Mouse (Mus musculus) liver, embryonic 11.5 days (tissue): ENCODE results near the gene Csnk1d. TPM values are rescaled to one million over a fixed set of nuclear protein-coding genes. Genes with fewer than 3 reads are reported as not detected.

Experiments used
- ATAC-seq: fragments of 200-750 bp; cut with Nextera tagmentation; replicated peaks from 2 replicates; pipeline ENCODE4 v1.8.0; 2017; ENCODE audit warnings: moderate number of reproducible peaks, mild to moderate bottlenecking, moderate TSS enrichment, moderate library complexity; ENCODE audit not compliant: low FRiP score
- DNase-seq: peaks from one replicate; pipeline ENCODE4 v3.0.0-alpha.2; 2017; ENCODE audit warnings: low spot score
- H3K27ac ChIP-seq: fragments of 300-500 bp; sonication (generic); 2 replicates; pipeline ENCODE4 v1.5.1; 2014; ENCODE audit warnings: mild to moderate bottlenecking, low read depth, low read length, control low read depth
- H3K27me3 ChIP-seq: fragments of 300-500 bp; sonication (generic); replicated peaks from 2 replicates; pipeline ENCODE4 v1.6.1; 2014; ENCODE audit warnings: low read length, mixed read lengths; ENCODE audit not compliant: control insufficient read depth, insufficient read depth
- H3K36me3 ChIP-seq: fragments of 300-500 bp; sonication (generic); 2 replicates; pipeline ENCODE4 v1.6.1; 2014; ENCODE audit warnings: mild to moderate bottlenecking, low read length, moderate library complexity, mixed read lengths; ENCODE audit not compliant: control insufficient read depth, insufficient read depth
- H3K4me1 ChIP-seq: fragments of 300-500 bp; sonication (generic); replicated peaks from 2 replicates; pipeline ENCODE4 v1.6.1; 2014; ENCODE audit warnings: low read length, mixed read lengths; ENCODE audit not compliant: control insufficient read depth, insufficient read depth
- H3K4me2 ChIP-seq: fragments of 300-500 bp; sonication (generic); 2 replicates; pipeline ENCODE4 v1.6.1; 2014; ENCODE audit warnings: mild to moderate bottlenecking, control low read depth, moderate library complexity
- H3K4me3 ChIP-seq: fragments of 300-500 bp; sonication (generic); 2 replicates; pipeline ENCODE4 v1.5.1; 2014; ENCODE audit warnings: low read depth, low read length, control low read depth
- H3K9ac ChIP-seq: fragments of 300-500 bp; sonication (generic); 2 replicates; pipeline ENCODE4 v1.6.1; 2014; ENCODE audit warnings: low read depth, low read length, control low read depth
- H3K9me3 ChIP-seq: fragments of 300-500 bp; sonication (generic); 2 replicates; pipeline ENCODE4 v1.6.1; 2016; ENCODE audit warnings: low read length, inconsistent platforms, mixed read lengths; ENCODE audit not compliant: control insufficient read depth
- WGBS: fragments of 180-500 bp; shearing (Covaris S2); extraction: QIAGEN DNeasy Blood & Tissue Kit; methylation state at CpG from one replicate; pipeline ENCODE4 v1.1.7; 2014; 5-methylcytosine and 5-hydroxymethylcytosine counted together
- polyA plus RNA-seq: library from polyadenylated mRNA; unstranded; fragments of >200 nt; fragmentation: Nextera tagmentation; extraction: Ambion mirVana; gene quantifications from 2 replicates; pipeline ENCODE4 v1.2.1, GENCODE M21; 2014

The Csnk1d gene
- polyA plus RNA-seq, 1 experiment from 2014 or later: 62.2 TPM

- DNase-seq (no peak), ATAC-seq (no peak)
- H3K4me3 ChIP-seq: no peak overlapping the region
- H3K4me1 ChIP-seq: peaks cover 41% of the 10 kb centered on the region
- WGBS: 93% methylated on average over 4 of the region's 4 CpGs
- H3K9me3 ChIP-seq: no peaks in the 10 kb centered on the region
- no peak overlapping the region for H3K9ac ChIP-seq
- H3K27me3 ChIP-seq: no peaks in the 10 kb centered on the region
- H3K36me3 ChIP-seq: peaks cover 44% of the 10 kb centered on the region
- 0 out of 2 replicates have a peak overlapping the region, but pooled peaks have one; percentile 11 for H3K27ac ChIP-seq
- no peak overlapping the region for H3K4me2 ChIP-seq
These were observed 9.5 kb downstream of the Csnk1d start for GRCm38 (mm10) chr11:120981661-120982060.

GRCm38 (mm10) chr11:120980427-120981035 lies 10.6 kb downstream of the Csnk1d start:
- H3K4me3 ChIP-seq: peak overlapping the region; percentile 21; the same call in 1 of the 2 replicates
- H3K27me3 ChIP-seq: no peaks in the 10 kb centered on the region
- H3K27ac ChIP-seq: peak overlapping the region; percentile 87
- peak overlapping the region; percentile 58 for H3K4me2 ChIP-seq
- ATAC-seq (peak; percentile 91), DNase-seq (no peak)
- H3K4me1 ChIP-seq: peaks cover 35% of the 10 kb centered on the region
- no peaks in the 10 kb centered on the region for H3K9me3 ChIP-seq
- 51% methylated on average over 9 of the region's 9 CpGs for WGBS
- peaks cover 42% of the 10 kb centered on the region for H3K36me3 ChIP-seq
- peak overlapping the region; percentile 31 for H3K9ac ChIP-seq

GRCm38 (mm10) chr11:120979711-120980426 lies 11.3 kb downstream of the Csnk1d start:
- Histone ChIP-seq H3K4me1 (peaks cover 33% of the 10 kb centered on the region), H3K36me3 (peaks cover 47% of the 10 kb centered on the region), H3K4me2 (peak overlapping the region; percentile 58), H3K27ac (peak overlapping the region; percentile 87), H3K9me3 (no peaks in the 10 kb centered on the region), H3K27me3 (no peaks in the 10 kb centered on the region), H3K9ac (peak overlapping the region; percentile 31), H3K4me3 (peak overlapping the region; percentile 21)
- ATAC-seq (peak; percentile 61), DNase-seq (no peak)
- 55% methylated on average over 8 of the region's 8 CpGs for WGBS

DNA sequence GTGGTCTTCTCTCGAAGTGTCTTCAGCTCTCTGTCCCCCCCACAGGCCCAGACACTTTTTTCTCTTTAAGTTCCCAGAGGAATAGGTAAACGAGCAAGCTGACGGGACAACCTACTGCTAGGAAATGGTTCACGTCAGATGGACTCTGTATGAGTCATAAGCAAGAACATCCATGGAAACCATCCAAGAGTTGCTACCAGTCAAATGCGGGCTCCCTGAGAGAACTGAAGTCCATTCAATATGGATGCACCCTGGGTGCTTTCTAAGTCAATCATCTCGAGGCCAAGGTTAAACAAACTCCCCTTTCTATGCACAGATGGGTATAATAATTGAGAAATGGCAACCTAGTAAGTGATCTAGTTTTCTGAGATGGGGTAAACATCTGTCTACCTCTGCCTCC lies 17.8 kb downstream of the Csnk1d start:
- Histone ChIP-seq H3K36me3 (peaks cover 76% of the 10 kb centered on the region), H3K27me3 (no peaks in the 10 kb centered on the region), H3K4me1 (no peaks in the 10 kb centered on the region), H3K4me3 (no peak overlapping the region), H3K9ac (no peak overlapping the region), H3K27ac (no peak overlapping the region), H3K4me2 (no peak overlapping the region), H3K9me3 (no peaks in the 10 kb centered on the region)
- WGBS: 88% methylated on average over 6 of the region's 6 CpGs
- DNase-seq (no peak), ATAC-seq (no peak)

GRCm38 (mm10) chr11:120971237-120971636 lies 19.9 kb downstream of the Csnk1d start:
- H3K4me2 ChIP-seq: no peak overlapping the region
- no peaks in the 10 kb centered on the region for H3K4me1 ChIP-seq
- WGBS: 90% methylated on average over 5 of the region's 5 CpGs
- H3K36me3 ChIP-seq: peaks cover 82% of the 10 kb centered on the region
- no peak overlapping the region for H3K27ac ChIP-seq
- no peaks in the 10 kb centered on the region for H3K27me3 ChIP-seq
- no peak overlapping the region for H3K9ac ChIP-seq
- H3K4me3 ChIP-seq: no peak overlapping the region
- no peaks in the 10 kb centered on the region for H3K9me3 ChIP-seq
- DNase-seq (no peak), ATAC-seq (no peak)

GRCm38 (mm10) chr11:120969742-120970141 lies 21.4 kb downstream of the Csnk1d start:
- Histone ChIP-seq H3K27ac (no peak overlapping the region), H3K9ac (no peak overlapping the region), H3K9me3 (no peaks in the 10 kb centered on the region), H3K27me3 (no peaks in the 10 kb centered on the region), H3K4me2 (no peak overlapping the region), H3K36me3 (peaks cover 86% of the 10 kb centered on the region), H3K4me1 (no peaks in the 10 kb centered on the region), H3K4me3 (no peak overlapping the region)
- no peak for DNase-seq
- no peak for ATAC-seq
- WGBS: 93% methylated on average over 5 of the region's 5 CpGs

GRCm38 (mm10) chr11:120965587-120965986 lies 25.5 kb downstream of the Csnk1d start:
- Histone ChIP-seq H3K9me3 (no peaks in the 10 kb centered on the region), H3K4me1 (no peaks in the 10 kb centered on the region), H3K36me3 (peaks cover 76% of the 10 kb centered on the region), H3K27me3 (no peaks in the 10 kb centered on the region), H3K27ac (no peak overlapping the region), H3K4me3 (no peak overlapping the region), H3K4me2 (no peak overlapping the region), H3K9ac (no peak overlapping the region)
- DNase-seq (no peak), ATAC-seq (no peak)
- WGBS: 86% methylated on average over 4 of the region's 4 CpGs

DNA sequence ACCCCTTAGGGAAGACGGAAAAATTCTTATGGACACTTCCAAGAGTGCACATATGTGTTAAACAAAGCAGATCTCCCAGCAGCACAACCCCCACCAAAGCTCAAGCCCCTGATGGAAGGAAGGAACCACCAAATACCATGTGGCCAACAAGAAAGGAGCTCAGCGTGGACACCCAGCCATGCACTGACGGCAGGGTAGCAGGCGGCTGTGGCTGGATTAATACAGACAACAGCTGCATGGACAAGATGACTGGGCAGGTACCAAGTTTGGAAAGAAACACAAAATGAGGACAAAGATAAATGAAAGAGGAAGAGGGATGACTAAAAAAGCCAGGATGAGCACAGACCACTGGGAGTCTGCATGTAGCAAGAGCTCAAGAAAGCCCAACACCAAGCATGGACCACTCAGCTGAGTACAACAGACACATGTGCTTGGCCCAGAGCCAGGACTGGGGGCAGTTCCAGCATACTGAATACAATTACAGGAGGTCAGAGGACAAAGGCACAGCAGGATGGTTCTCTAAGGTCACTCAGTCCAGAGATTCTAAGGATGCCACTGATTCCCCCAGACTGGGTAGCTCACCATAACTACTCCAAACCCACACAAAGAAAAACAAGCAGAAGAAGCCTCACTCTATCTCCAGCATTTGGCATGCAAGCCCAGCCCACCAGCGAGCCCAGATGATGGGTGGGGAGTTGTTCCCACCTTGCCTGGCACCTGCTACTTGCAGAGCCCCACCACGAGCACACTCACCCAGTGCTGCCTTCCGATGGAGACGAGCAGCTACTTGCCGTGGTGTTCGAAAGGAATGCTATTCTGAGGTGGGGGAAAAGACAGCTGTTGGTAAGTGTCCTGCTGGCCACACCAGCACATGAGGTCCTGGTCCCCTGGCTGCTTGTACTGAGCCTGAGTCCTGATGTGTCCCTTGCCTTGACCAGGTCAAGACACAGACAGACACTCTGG lies 26.7 kb downstream of the Csnk1d start:
- Histone ChIP-seq H3K4me3 (no peak overlapping the region), H3K27me3 (no peaks in the 10 kb centered on the region), H3K36me3 (peaks cover 69% of the 10 kb centered on the region), H3K9me3 (no peaks in the 10 kb centered on the region), H3K27ac (no peak overlapping the region), H3K4me1 (peaks cover 2% of the 10 kb centered on the region), H3K4me2 (no peak overlapping the region), H3K9ac (no peak overlapping the region)
- WGBS: 88% methylated on average over 10 of the region's 10 CpGs
- ATAC-seq: no peak
- no peak for DNase-seq
